Mouse (Mus musculus) right cerebral cortex, postnatal 14 days (tissue): Measurements from ENCODE around the gene Olfr1272.
"Not testable (repeated sequence)": the region's sequence is repeated elsewhere in the genome, so short reads cannot be mapped to it uniquely, and the experiment has no call there.

Source experiments
- DNase-seq: peaks from one replicate; pipeline ENCODE4 v3.0.0; 2022

Olfr1272 gene

GRCm38 (mm10) chr2:90292741-90293140, at the start of gene Olfr1272:
Gene Olfr1272 (minus strand): TSS chr2:90292841.
- DNase-seq, result no peak

DNA sequence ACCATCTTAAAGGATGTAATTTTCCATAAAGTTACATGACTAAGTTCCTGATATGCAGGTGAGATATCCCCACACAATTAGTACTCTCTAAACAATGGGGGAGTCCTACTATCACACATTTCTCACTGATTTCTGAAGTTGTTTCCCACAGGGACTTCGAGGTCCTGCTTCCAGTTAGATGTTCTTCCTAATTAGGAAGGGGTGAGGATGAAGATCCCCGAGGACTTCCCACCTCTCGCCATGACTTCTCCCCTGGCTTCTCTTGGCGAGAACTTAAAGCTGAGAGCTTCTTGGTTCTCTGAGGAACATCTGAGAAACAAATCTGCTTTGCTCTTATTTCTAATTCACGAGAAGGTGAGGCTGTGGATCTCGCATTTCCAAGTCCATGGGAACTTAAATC, 29.3 kb upstream of the Olfr1272 start, which contains the start of gene Gm13769:
Gene Gm13769 (plus strand): TSS at position 301 of the 400 bp plus-strand sequence.
- not testable (repeated sequence) for DNase-seq

DNA sequence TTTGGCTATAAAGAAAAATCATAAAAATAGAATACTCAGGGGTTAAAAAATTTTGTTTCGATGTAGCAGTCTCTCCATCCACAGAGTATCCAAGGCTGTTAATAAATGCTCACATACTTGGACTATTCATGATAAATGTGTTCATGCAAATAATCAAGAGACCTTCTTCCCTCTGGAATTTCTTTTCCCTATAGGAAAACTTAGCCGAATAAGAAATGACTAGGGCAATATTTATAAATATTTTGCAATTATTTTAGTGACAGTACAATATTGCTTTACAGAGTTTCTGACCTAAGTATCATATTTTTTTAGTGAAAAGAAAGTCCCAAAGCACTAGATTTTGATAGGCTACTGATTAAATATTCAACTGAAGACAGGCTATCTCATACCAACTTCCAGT, 21.7 kb downstream of the Olfr1272 start, which contains the start of gene Olfr1271:
Gene Olfr1271 (minus strand): TSS at position 101 of the 400 bp plus-strand sequence.
- no peak for DNase-seq

DNA sequence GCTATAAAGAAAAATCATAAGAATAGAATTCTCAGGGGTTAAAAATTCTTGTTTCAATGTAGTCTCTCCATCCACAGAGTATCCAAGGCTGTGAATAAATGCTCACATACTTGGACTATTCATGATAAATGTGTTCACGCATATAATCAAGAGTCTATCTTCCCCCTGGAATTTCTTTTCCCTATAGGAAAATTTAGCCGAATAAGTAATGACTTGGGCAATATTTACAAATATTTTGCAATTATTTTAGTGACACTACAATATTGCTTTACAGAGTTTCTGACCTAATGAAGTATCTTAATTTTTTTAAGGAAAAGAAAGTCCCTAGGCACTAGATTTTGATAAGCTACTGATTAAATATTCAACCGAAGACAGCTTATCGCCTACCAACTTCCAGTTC, 35.1 kb downstream of the Olfr1272 start, which contains the start of gene Olfr142:
Gene Olfr142 (minus strand): TSS at position 101 of the 400 bp plus-strand sequence.
- no peak for DNase-seq
